Mouse (Mus musculus): Measurements from ENCODE around the gene Gp1ba.

GRCm38 (mm10) chr11:70650322-70651175, 11.6 kb downstream of the Gp1ba start:
- TF ChIP-seq CTCF (IDR thresholded peaks at IDR 0.05; ENCODE audit: borderline replicate concordance, control insufficient read depth, extremely low read depth, insufficient read depth, low read length, poor library complexity) (no peak), POLR2A (IDR thresholded peaks at IDR 0.05; ENCODE audit: control insufficient read depth, extremely low read depth, insufficient read depth, low read length, poor library complexity) (no peak)
